Mouse (Mus musculus) fibroblast of lung, adult 2 months (primary cell): ENCODE data around the gene Gm21677.
"Not testable (repeated sequence)": the region's sequence is repeated elsewhere in the genome, so short reads cannot be mapped to it uniquely, and the experiment has no call there.

Source experiments
- DNase-seq: peaks from one replicate; pipeline ENCODE4 v3.0.0-alpha.2; 2011; ENCODE audit warnings: low read depth

The Gm21677 gene

DNA sequence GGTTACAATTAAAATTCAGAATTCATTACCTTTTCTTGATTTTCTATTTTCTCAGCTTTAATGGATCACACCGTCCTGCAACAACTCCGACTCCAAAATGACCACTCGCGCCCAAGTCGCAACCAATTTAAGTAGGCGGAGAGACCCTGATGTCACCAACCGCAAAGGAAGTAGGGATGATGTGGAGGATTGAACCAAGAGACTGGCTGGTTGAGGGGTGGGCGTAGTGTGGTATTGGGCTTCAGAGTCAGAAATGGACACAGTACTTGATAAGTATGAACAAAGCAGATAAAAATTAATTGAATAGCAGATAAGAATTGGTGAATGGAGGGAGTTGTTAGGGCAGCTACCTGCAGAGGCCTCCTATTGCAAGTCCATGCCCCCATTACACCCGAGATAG lies at the start of gene Gm21677:
Gene Gm21677, minus strand, starts transcription at position 101 of the 400 bp plus-strand sequence.
- not testable (repeated sequence) for DNase-seq

DNA sequence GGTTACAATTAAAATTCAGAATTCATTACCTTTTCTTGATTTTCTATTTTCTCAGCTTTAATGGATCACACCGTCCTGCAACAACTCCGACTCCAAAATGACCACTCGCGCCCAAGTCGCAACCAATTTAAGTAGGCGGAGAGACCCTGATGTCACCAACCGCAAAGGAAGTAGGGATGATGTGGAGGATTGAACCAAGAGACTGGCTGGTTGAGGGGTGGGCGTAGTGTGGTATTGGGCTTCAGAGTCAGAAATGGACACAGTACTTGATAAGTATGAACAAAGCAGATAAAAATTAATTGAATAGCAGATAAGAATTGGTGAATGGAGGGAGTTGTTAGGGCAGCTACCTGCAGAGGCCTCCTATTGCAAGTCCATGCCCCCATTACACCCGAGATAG lies 39.0 kb upstream of the Gm21677 start, which contains the start of gene Gm21693:
Gene Gm21693, minus strand, starts transcription at position 101 of the 400 bp plus-strand sequence.
- DNase-seq = not testable (repeated sequence)

DNA sequence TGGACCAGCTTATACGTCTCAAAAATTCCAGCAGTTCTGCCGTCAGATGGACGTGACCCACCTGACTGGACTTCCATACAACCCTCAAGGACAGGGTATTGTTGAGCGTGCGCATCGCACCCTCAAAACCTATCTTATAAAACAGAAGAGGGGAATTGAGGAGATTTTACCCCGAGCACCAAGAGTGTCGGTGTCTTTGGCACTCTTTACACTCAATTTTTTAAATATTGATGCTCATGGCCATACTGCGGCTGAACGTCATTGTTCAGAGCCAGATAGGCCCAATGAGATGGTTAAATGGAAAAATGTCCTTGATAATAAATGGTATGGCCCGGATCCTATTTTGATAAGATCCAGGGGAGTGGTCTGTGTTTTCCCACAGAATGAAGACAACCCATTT lies 34.4 kb upstream of the Gm21677 start:
- DNase-seq = not testable (repeated sequence)
